Mouse (Mus musculus): Measurements from ENCODE around the gene Cyb561. TPM values are rescaled to one million over a fixed set of nuclear protein-coding genes. Genes with fewer than 3 reads are reported as not detected.
A peak's percentile ranks its signal among the peaks of the same experiment; 100 is the strongest.

Cyb561 gene
- polyA plus RNA-seq, 1 experiment from 2014 or later, result 0.79 TPM

GRCm38 (mm10) chr11:105905529-105906213, 47.5 kb downstream of the Cyb561 start:
- Histone ChIP-seq H3K4me2 (ENCODE audit: low read depth, low read length) (no peak overlapping the region), H3K4me1 (ENCODE audit: control insufficient read depth, low read depth, low read length) (no peaks in the 10 kb centered on the region), H3K9me3 (replicated peaks; ENCODE audit: control insufficient read depth, low read length) (no peaks in the 10 kb centered on the region), H3K9ac (ENCODE audit: low read depth, low read length) (no peak overlapping the region), H3K36me3 (ENCODE audit: control insufficient read depth, insufficient read depth) (no peaks in the 10 kb centered on the region), H3K27ac (ENCODE audit: low read length) (no peak overlapping the region), H3K27me3 (ENCODE audit: control insufficient read depth, insufficient read depth, low read depth, low read length) (no peaks in the 10 kb centered on the region), H3K4me3 (ENCODE audit: low read depth, low read length) (no peak overlapping the region)
- WGBS (ENCODE audit: insufficient replicate concordance), result 50% methylated on average over 4 of the region's 4 CpGs
- no peak for ATAC-seq (ENCODE audit: low read depth)

GRCm38 (mm10) chr11:105902956-105903355, 50.2 kb downstream of the Cyb561 start:
- ATAC-seq (ENCODE audit: low read depth), result no peak
- WGBS (ENCODE audit: insufficient replicate concordance), result 58% methylated on average over 1 of the region's 1 CpGs

GRCm38 (mm10) chr11:105901501-105901900, 51.6 kb downstream of the Cyb561 start:
- no peak overlapping the region for H3K4me2 ChIP-seq (ENCODE audit: low read depth, low read length)
- ATAC-seq (ENCODE audit: low read depth), result no peak
- H3K27ac ChIP-seq (ENCODE audit: low read length), result no peak overlapping the region
- no peak overlapping the region for H3K4me3 ChIP-seq (ENCODE audit: low read depth, low read length)
- no peak overlapping the region for H3K9ac ChIP-seq (ENCODE audit: low read depth, low read length)
- no peaks in the 10 kb centered on the region for H3K4me1 ChIP-seq (ENCODE audit: control insufficient read depth, low read depth, low read length)
- H3K9me3 ChIP-seq (replicated peaks; ENCODE audit: control insufficient read depth, low read length), result no peaks in the 10 kb centered on the region
- H3K27me3 ChIP-seq (ENCODE audit: control insufficient read depth, insufficient read depth, low read depth, low read length), result no peaks in the 10 kb centered on the region
- no peaks in the 10 kb centered on the region for H3K36me3 ChIP-seq (ENCODE audit: control insufficient read depth, insufficient read depth)
- 39% methylated on average over 2 of the region's 2 CpGs for WGBS (ENCODE audit: insufficient replicate concordance)

More at GRCm38 (mm10) chr11:105902956-105903355, 50.2 kb downstream of the Cyb561 start:
- H3K4me3 ChIP-seq (ENCODE audit: low read depth, low read length), result no peak overlapping the region
- no peak overlapping the region for H3K9ac ChIP-seq (ENCODE audit: low read depth, low read length)
- no peaks in the 10 kb centered on the region for H3K27me3 ChIP-seq (ENCODE audit: control insufficient read depth, insufficient read depth, low read depth, low read length)
- H3K36me3 ChIP-seq (ENCODE audit: control insufficient read depth, insufficient read depth), result no peaks in the 10 kb centered on the region
- no peaks in the 10 kb centered on the region for H3K9me3 ChIP-seq (replicated peaks; ENCODE audit: control insufficient read depth, low read length)
- no peak overlapping the region for H3K4me2 ChIP-seq (ENCODE audit: low read depth, low read length)
- no peaks in the 10 kb centered on the region for H3K4me1 ChIP-seq (ENCODE audit: control insufficient read depth, low read depth, low read length)
- H3K27ac ChIP-seq (ENCODE audit: low read length), result no peak overlapping the region

- no peaks in the 10 kb centered on the region for H3K4me1 ChIP-seq (ENCODE audit: control insufficient read depth, low read depth, low read length)
- no peaks in the 10 kb centered on the region for H3K27me3 ChIP-seq (ENCODE audit: control insufficient read depth, insufficient read depth, low read depth, low read length)
- 15% methylated on average over 1 of the region's 1 CpGs for WGBS (ENCODE audit: insufficient replicate concordance)
- no peak overlapping the region for H3K4me2 ChIP-seq (ENCODE audit: low read depth, low read length)
- H3K9ac ChIP-seq (ENCODE audit: low read depth, low read length), result no peak overlapping the region
- no peak for ATAC-seq (ENCODE audit: low read depth)
- no peaks in the 10 kb centered on the region for H3K9me3 ChIP-seq (replicated peaks; ENCODE audit: control insufficient read depth, low read length)
- H3K27ac ChIP-seq (ENCODE audit: low read length), result no peak overlapping the region
- H3K36me3 ChIP-seq (ENCODE audit: control insufficient read depth, insufficient read depth), result no peaks in the 10 kb centered on the region
- no peak overlapping the region for H3K4me3 ChIP-seq (ENCODE audit: low read depth, low read length)
Measured at GRCm38 (mm10) chr11:105899151-105899550, 54.0 kb downstream of the Cyb561 start.

- no peak for ATAC-seq (ENCODE audit: low read depth)
- H3K9me3 ChIP-seq (replicated peaks; ENCODE audit: control insufficient read depth, low read length), result no peaks in the 10 kb centered on the region
- no peak overlapping the region for H3K9ac ChIP-seq (ENCODE audit: low read depth, low read length)
- no peak overlapping the region for H3K27ac ChIP-seq (ENCODE audit: low read length)
- 55% methylated on average over 1 of the region's 1 CpGs for WGBS (ENCODE audit: insufficient replicate concordance)
- H3K4me3 ChIP-seq (ENCODE audit: low read depth, low read length), result no peak overlapping the region
- H3K27me3 ChIP-seq (ENCODE audit: control insufficient read depth, insufficient read depth, low read depth, low read length), result no peaks in the 10 kb centered on the region
- H3K36me3 ChIP-seq (ENCODE audit: control insufficient read depth, insufficient read depth), result no peaks in the 10 kb centered on the region
- no peaks in the 10 kb centered on the region for H3K4me1 ChIP-seq (ENCODE audit: control insufficient read depth, low read depth, low read length)
- H3K4me2 ChIP-seq (ENCODE audit: low read depth, low read length), result no peak overlapping the region
Measured at GRCm38 (mm10) chr11:105887281-105887680, 65.9 kb downstream of the Cyb561 start.

GRCm38 (mm10) chr11:105885558-105885957, 67.6 kb downstream of the Cyb561 start:
- 18% methylated on average over 1 of the region's 1 CpGs for WGBS (ENCODE audit: insufficient replicate concordance)

More at GRCm38 (mm10) chr11:105885558-105885957, 67.6 kb downstream of the Cyb561 start:
- Histone ChIP-seq H3K27me3 (ENCODE audit: control insufficient read depth, insufficient read depth, low read depth, low read length) (no peaks in the 10 kb centered on the region), H3K9me3 (replicated peaks; ENCODE audit: control insufficient read depth, low read length) (no peaks in the 10 kb centered on the region), H3K4me3 (ENCODE audit: low read depth, low read length) (no peak overlapping the region), H3K36me3 (ENCODE audit: control insufficient read depth, insufficient read depth) (no peaks in the 10 kb centered on the region), H3K4me2 (ENCODE audit: low read depth, low read length) (no peak overlapping the region), H3K27ac (ENCODE audit: low read length) (no peak overlapping the region), H3K9ac (ENCODE audit: low read depth, low read length) (no peak overlapping the region), H3K4me1 (ENCODE audit: control insufficient read depth, low read depth, low read length) (no peaks in the 10 kb centered on the region)
- ATAC-seq (ENCODE audit: low read depth), result peak; percentile 39; the same call in 1 of the 2 replicates

Other genes starting within 250 kb of the Cyb561 start
- gene Ace, start 14.6 kb upstream of the Cyb561 start, polyA plus RNA-seq (2015; fragmentation: Nextera tagmentation; extraction: Ambion mirVana), result 0.06 and 0.24 TPM in 2 replicates
- gene Ace3, start 41.3 kb upstream of the Cyb561 start, polyA plus RNA-seq (2015; fragmentation: Nextera tagmentation; extraction: Ambion mirVana), result not detected in 2 replicates
- gene Kcnh6, start 54.8 kb upstream of the Cyb561 start, polyA plus RNA-seq (2015; fragmentation: Nextera tagmentation; extraction: Ambion mirVana), result 0.05 and 0.08 TPM in 2 replicates
- gene Dcaf7, start 83.5 kb upstream of the Cyb561 start, polyA plus RNA-seq (2015; fragmentation: Nextera tagmentation; extraction: Ambion mirVana), result 25.1 and 27.5 TPM in 2 replicates
- 5.6 and 6.4 TPM in 2 replicates for gene Taco1, start 112.7 kb upstream of the Cyb561 start, polyA plus RNA-seq (2015; fragmentation: Nextera tagmentation; extraction: Ambion mirVana)
- 2.4 and 3.6 TPM in 2 replicates for gene Map3k3, start 131.3 kb upstream of the Cyb561 start, polyA plus RNA-seq (2015; fragmentation: Nextera tagmentation; extraction: Ambion mirVana)
- gene Gm10840, start 207.5 kb upstream of the Cyb561 start, polyA plus RNA-seq (2015; fragmentation: Nextera tagmentation; extraction: Ambion mirVana), result not detected in 2 replicates
- 76.8 and 79.6 TPM in 2 replicates for gene Limd2, start 207.5 kb upstream of the Cyb561 start, polyA plus RNA-seq (2015; fragmentation: Nextera tagmentation; extraction: Ambion mirVana)
- gene Strada, start 248.8 kb upstream of the Cyb561 start, polyA plus RNA-seq (2015; fragmentation: Nextera tagmentation; extraction: Ambion mirVana), result 7.3 and 7.6 TPM in 2 replicates